Mouse (Mus musculus) heart, adult 2 months (tissue): ENCODE data around the gene Fbxw5.

Source experiments
- EP300 ChIP-seq: fragments of 200-500 bp; IDR thresholded peaks from 2 replicates; pipeline ENCODE4 v1.6.1; 2011; ENCODE audit warnings: low read depth, low read length, control low read depth; ENCODE audit not compliant: insufficient read depth
- POLR2A ChIP-seq: fragments of 200-500 bp; IDR thresholded peaks from 2 replicates; pipeline ENCODE4 v1.6.1; 2011; ENCODE audit warnings: mild to moderate bottlenecking, low read depth, low read length, control low read depth; ENCODE audit not compliant: insufficient read depth

DNA sequence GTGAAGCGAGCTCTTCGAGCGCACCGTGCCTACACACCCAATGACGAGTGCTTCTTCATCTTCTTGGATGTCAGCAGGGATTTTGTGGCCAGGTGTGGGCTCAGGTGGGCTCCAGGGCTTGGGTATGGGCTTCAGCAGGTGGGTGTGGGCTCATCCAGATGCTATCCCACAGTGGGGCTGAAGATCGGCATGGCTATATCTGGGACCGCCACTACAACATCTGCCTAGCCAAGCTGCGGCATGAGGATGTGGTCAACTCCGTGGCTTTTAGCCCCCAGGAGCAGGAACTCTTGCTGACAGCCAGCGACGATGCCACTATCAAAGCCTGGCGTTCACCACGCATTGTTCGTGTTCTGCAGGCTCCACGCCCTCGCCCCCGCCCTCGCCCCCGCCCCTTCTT is 4.0 kb downstream of the Fbxw5 start:
- TF ChIP-seq POLR2A (no peak), EP300 (no peak)
